Mouse (Mus musculus): Measurements from ENCODE around the gene Ppfia1. TPM values are rescaled to one million over a fixed set of nuclear protein-coding genes. Genes with fewer than 3 reads are reported as not detected.

Gene Ppfia1
- polyA plus RNA-seq, 1 experiment from 2014 or later: 23.1 TPM

GRCm38 (mm10) chr7:144569428-144569827 is 15.9 kb upstream of the Ppfia1 start:
- WGBS: 65% methylated on average over 7 of the region's 7 CpGs
- Histone ChIP-seq H3K27me3 (no peaks in the 10 kb centered on the region), H3K9me3 (no peaks in the 10 kb centered on the region), H3K27ac (replicated peaks) (no peak overlapping the region), H3K9ac (no peak overlapping the region), H3K4me1 (replicated peaks) (no peaks in the 10 kb centered on the region), H3K36me3 (no peaks in the 10 kb centered on the region), H3K4me3 (no peak overlapping the region), H3K4me2 (no peak overlapping the region)
- no peak for ATAC-seq (ENCODE audit: low FRiP score, low read depth)

GRCm38 (mm10) chr7:144568091-144568490 is 14.6 kb upstream of the Ppfia1 start:
- no peak overlapping the region for H3K9ac ChIP-seq
- no peaks in the 10 kb centered on the region for H3K27me3 ChIP-seq
- H3K9me3 ChIP-seq: no peaks in the 10 kb centered on the region
- ATAC-seq (ENCODE audit: low FRiP score, low read depth): no peak
- H3K36me3 ChIP-seq: no peaks in the 10 kb centered on the region
- H3K4me3 ChIP-seq: no peak overlapping the region
- H3K27ac ChIP-seq (replicated peaks): no peak overlapping the region
- H3K4me1 ChIP-seq (replicated peaks): no peaks in the 10 kb centered on the region
- no peak overlapping the region for H3K4me2 ChIP-seq

- H3K4me1 ChIP-seq (replicated peaks): no peaks in the 10 kb centered on the region
- H3K4me3 ChIP-seq: no peak overlapping the region
- no peaks in the 10 kb centered on the region for H3K36me3 ChIP-seq
- H3K27ac ChIP-seq (replicated peaks): no peak overlapping the region
- H3K27me3 ChIP-seq: no peaks in the 10 kb centered on the region
- H3K4me2 ChIP-seq: no peak overlapping the region
- WGBS: 76% methylated on average over 3 of the region's 3 CpGs
- ATAC-seq (ENCODE audit: low FRiP score, low read depth): no peak
- no peak overlapping the region for H3K9ac ChIP-seq
- no peaks in the 10 kb centered on the region for H3K9me3 ChIP-seq
These were observed 13.6 kb upstream of the Ppfia1 start for GRCm38 (mm10) chr7:144566921-144567682.

GRCm38 (mm10) chr7:144563456-144564155 is 10.1 kb upstream of the Ppfia1 start:
- H3K36me3 ChIP-seq: no peaks in the 10 kb centered on the region
- no peaks in the 10 kb centered on the region for H3K4me1 ChIP-seq (replicated peaks)
- H3K27ac ChIP-seq (replicated peaks): no peak overlapping the region
- no peak overlapping the region for H3K9ac ChIP-seq
- H3K4me3 ChIP-seq: no peak overlapping the region
- no peaks in the 10 kb centered on the region for H3K9me3 ChIP-seq
- H3K27me3 ChIP-seq: no peaks in the 10 kb centered on the region
- no peak for ATAC-seq (ENCODE audit: low FRiP score, low read depth)
- H3K4me2 ChIP-seq: no peak overlapping the region
- WGBS: 68% methylated on average over 9 of the region's 9 CpGs

GRCm38 (mm10) chr7:144562016-144562415 is 8.5 kb upstream of the Ppfia1 start:
- H3K9ac ChIP-seq: no peak overlapping the region
- ATAC-seq (ENCODE audit: low FRiP score, low read depth): no peak
- H3K9me3 ChIP-seq: no peaks in the 10 kb centered on the region
- no peak overlapping the region for H3K27ac ChIP-seq (replicated peaks)
- no peaks in the 10 kb centered on the region for H3K4me1 ChIP-seq (replicated peaks)
- no peaks in the 10 kb centered on the region for H3K27me3 ChIP-seq
- no peak overlapping the region for H3K4me2 ChIP-seq
- no peaks in the 10 kb centered on the region for H3K36me3 ChIP-seq
- WGBS: 5% methylated on average over 3 of the region's 3 CpGs
- H3K4me3 ChIP-seq: no peak overlapping the region

GRCm38 (mm10) chr7:144560594-144560993 is 7.1 kb upstream of the Ppfia1 start:
- Histone ChIP-seq H3K9ac (no peak overlapping the region), H3K4me2 (no peak overlapping the region), H3K4me3 (no peak overlapping the region), H3K36me3 (no peaks in the 10 kb centered on the region), H3K27me3 (peaks cover 4% of the 10 kb centered on the region; the same call in 1 of the 2 replicates), H3K27ac (replicated peaks) (no peak overlapping the region), H3K4me1 (replicated peaks) (no peaks in the 10 kb centered on the region), H3K9me3 (no peaks in the 10 kb centered on the region)
- 93% methylated on average over 4 of the region's 4 CpGs for WGBS
- ATAC-seq (ENCODE audit: low FRiP score, low read depth): no peak

GRCm38 (mm10) chr7:144558552-144558951 is 5.0 kb upstream of the Ppfia1 start:
- H3K27me3 ChIP-seq: peaks cover 4% of the 10 kb centered on the region; the same call in 1 of the 2 replicates
- no peak overlapping the region for H3K4me2 ChIP-seq
- H3K9ac ChIP-seq: no peak overlapping the region
- H3K4me3 ChIP-seq: no peak overlapping the region
- no peaks in the 10 kb centered on the region for H3K9me3 ChIP-seq
- H3K4me1 ChIP-seq (replicated peaks): peaks cover 5% of the 10 kb centered on the region
- no peak for ATAC-seq (ENCODE audit: low FRiP score, low read depth)
- H3K36me3 ChIP-seq: no peaks in the 10 kb centered on the region
- WGBS: 53% methylated on average over 6 of the region's 6 CpGs
- no peak overlapping the region for H3K27ac ChIP-seq (replicated peaks)

- Histone ChIP-seq H3K4me1 (replicated peaks) (peaks cover 38% of the 10 kb centered on the region), H3K9ac (peak overlapping the region; percentile 53), H3K9me3 (no peaks in the 10 kb centered on the region), H3K27ac (replicated peaks) (peak overlapping the region; percentile 82), H3K36me3 (peaks cover 20% of the 10 kb centered on the region), H3K27me3 (peaks cover 4% of the 10 kb centered on the region; the same call in 1 of the 2 replicates), H3K4me2 (peak overlapping the region; percentile 78), H3K4me3 (peak overlapping the region; percentile 94)
- ATAC-seq (ENCODE audit: low FRiP score, low read depth): peak; percentile 57; the same call in 1 of the 2 replicates
- WGBS: 24% methylated on average over 8 of the region's 8 CpGs
These were observed 569 bp upstream of the Ppfia1 start for GRCm38 (mm10) chr7:144554123-144554472.

- Histone ChIP-seq H3K27me3 (peaks cover 4% of the 10 kb centered on the region; the same call in 1 of the 2 replicates), H3K36me3 (peaks cover 22% of the 10 kb centered on the region), H3K4me1 (replicated peaks) (peaks cover 38% of the 10 kb centered on the region), H3K9me3 (no peaks in the 10 kb centered on the region), H3K4me2 (peak overlapping the region; percentile 78), H3K4me3 (peak overlapping the region; percentile 94), H3K9ac (peak overlapping the region; percentile 98; the same call in 1 of the 2 replicates), H3K27ac (replicated peaks) (no peak overlapping the region)
- WGBS: 84% methylated on average over 8 of the region's 8 CpGs
- no peak for ATAC-seq (ENCODE audit: low FRiP score, low read depth)
These were observed 1.3 kb downstream of the Ppfia1 start for GRCm38 (mm10) chr7:144552274-144552673.

- WGBS: 96% methylated on average over 1 of the region's 1 CpGs
- H3K4me2 ChIP-seq: no peak overlapping the region
- H3K36me3 ChIP-seq: peaks cover 22% of the 10 kb centered on the region
- ATAC-seq (ENCODE audit: low FRiP score, low read depth): no peak
- peaks cover 38% of the 10 kb centered on the region for H3K4me1 ChIP-seq (replicated peaks)
- H3K9me3 ChIP-seq: no peaks in the 10 kb centered on the region
- no peak overlapping the region for H3K27ac ChIP-seq (replicated peaks)
- no peak overlapping the region for H3K9ac ChIP-seq
- no peaks in the 10 kb centered on the region; the same call in 1 of the 2 replicates for H3K27me3 ChIP-seq
- H3K4me3 ChIP-seq: no peak overlapping the region
These were observed 2.7 kb downstream of the Ppfia1 start for GRCm38 (mm10) chr7:144550811-144551210.

GRCm38 (mm10) chr7:144549904-144550566 is 3.5 kb downstream of the Ppfia1 start:
- no peak for ATAC-seq (ENCODE audit: low FRiP score, low read depth)
- WGBS: 98% methylated on average over 2 of the region's 2 CpGs
- no peak overlapping the region for H3K9ac ChIP-seq
- peaks cover 38% of the 10 kb centered on the region for H3K4me1 ChIP-seq (replicated peaks)
- H3K27ac ChIP-seq (replicated peaks): no peak overlapping the region
- peaks cover 22% of the 10 kb centered on the region for H3K36me3 ChIP-seq
- no peaks in the 10 kb centered on the region for H3K27me3 ChIP-seq
- no peaks in the 10 kb centered on the region for H3K9me3 ChIP-seq
- no peak overlapping the region for H3K4me2 ChIP-seq
- H3K4me3 ChIP-seq: no peak overlapping the region

GRCm38 (mm10) chr7:144545231-144545630 is 8.3 kb downstream of the Ppfia1 start:
- no peaks in the 10 kb centered on the region for H3K27me3 ChIP-seq
- no peak for ATAC-seq (ENCODE audit: low FRiP score, low read depth)
- H3K9me3 ChIP-seq: no peaks in the 10 kb centered on the region
- H3K27ac ChIP-seq (replicated peaks): no peak overlapping the region
- H3K4me1 ChIP-seq (replicated peaks): peaks cover 5% of the 10 kb centered on the region
- H3K4me3 ChIP-seq: no peak overlapping the region
- H3K9ac ChIP-seq: no peak overlapping the region
- H3K4me2 ChIP-seq: no peak overlapping the region
- H3K36me3 ChIP-seq: peaks cover 12% of the 10 kb centered on the region; the same call in 1 of the 2 replicates
- WGBS: 86% methylated on average over 3 of the region's 3 CpGs

All from hindbrain, embryonic 15.5 days (tissue).